Mouse (Mus musculus) thymus, adult 2 months (tissue): ENCODE data around the gene Msantd3. TPM values are rescaled to one million over a fixed set of nuclear protein-coding genes. Genes with fewer than 3 reads are reported as not detected.

Source experiments
- DNase-seq: peaks from one replicate; pipeline ENCODE4 v3.0.0; 2021
- H3K27ac ChIP-seq: fragments of 200-500 bp; 2 replicates; pipeline ENCODE4 v1.5.1; 2012; ENCODE audit warnings: low read length, control low read depth; ENCODE audit not compliant: control insufficient read depth, insufficient read depth
- H3K27me3 ChIP-seq: fragments of 200-500 bp; 2 replicates; pipeline ENCODE4 v1.6.1; 2012; ENCODE audit warnings: mild to moderate bottlenecking, low read length, moderate library complexity, mixed read lengths; ENCODE audit not compliant: control insufficient read depth, insufficient read depth
- H3K36me3 ChIP-seq: fragments of 200-500 bp; 2 replicates; pipeline ENCODE4 v1.6.1; 2012; ENCODE audit warnings: mild to moderate bottlenecking, low read length, moderate library complexity; ENCODE audit not compliant: control insufficient read depth, insufficient read depth
- H3K4me1 ChIP-seq: fragments of 200-500 bp; replicated peaks from 2 replicates; pipeline ENCODE4 v1.6.1; 2012; ENCODE audit warnings: low read length; ENCODE audit not compliant: control insufficient read depth, insufficient read depth
- H3K4me3 ChIP-seq: fragments of 200-500 bp; 2 replicates; pipeline ENCODE4 v1.5.1; 2012; ENCODE audit warnings: mild to moderate bottlenecking, low read length, control low read depth, moderate library complexity; ENCODE audit not compliant: control insufficient read depth, insufficient read depth
- CTCF ChIP-seq: fragments of 200-500 bp; IDR thresholded peaks from 2 replicates; pipeline ENCODE4 v1.5.1; 2012; ENCODE audit warnings: mild to moderate bottlenecking, control low read depth, low read length, moderate library complexity, borderline replicate concordance; ENCODE audit not compliant: control insufficient read depth, poor library complexity, insufficient read depth; ENCODE audit errors: extremely low read depth
- POLR2A ChIP-seq: fragments of 200-500 bp; IDR thresholded peaks from 2 replicates; pipeline ENCODE4 v1.6.1; 2012; ENCODE audit warnings: mild to moderate bottlenecking, low read length, control low read depth, moderate library complexity; ENCODE audit not compliant: control insufficient read depth, poor library complexity, insufficient read depth; ENCODE audit errors: extremely low read depth
- WGBS: fragments of 180-500 bp; shearing (Covaris S2); methylation state at CpG from one replicate; pipeline ENCODE4 v1.1.7; 2018; 5-methylcytosine and 5-hydroxymethylcytosine counted together
- polyA plus RNA-seq: library from polyadenylated mRNA; depleted of rRNA; stranded (reverse); fragments of >200 nt; gene quantifications from 2 replicates; pipeline ENCODE4 v1.2.3, GENCODE M21; 2012

Msantd3 gene
- polyA plus RNA-seq, 1 experiment = 1.2 TPM

GRCm38 (mm10) chr4:48536275-48536674 is 3.5 kb upstream of the Msantd3 start:
- 94% methylated on average over 5 of the region's 5 CpGs for WGBS
- Histone ChIP-seq H3K4me1 (peaks cover 9% of the 10 kb centered on the region), H3K27ac (no peak overlapping the region), H3K36me3 (no peaks in the 10 kb centered on the region), H3K27me3 (no peaks in the 10 kb centered on the region; the same call in 1 of the 2 replicates), H3K4me3 (no peak overlapping the region)
- DNase-seq = no peak
- no peak for TF ChIP-seq POLR2A
- no peak for TF ChIP-seq CTCF

- Histone ChIP-seq H3K27ac (no peak overlapping the region), H3K27me3 (no peaks in the 10 kb centered on the region; the same call in 1 of the 2 replicates), H3K4me1 (peaks cover 9% of the 10 kb centered on the region), H3K36me3 (no peaks in the 10 kb centered on the region), H3K4me3 (no peak overlapping the region)
- no peak for TF ChIP-seq POLR2A
- TF ChIP-seq CTCF = no peak
- no peak for DNase-seq
- 99% methylated on average over 5 of the region's 5 CpGs for WGBS
Measured at GRCm38 (mm10) chr4:48537024-48537423, 2.7 kb upstream of the Msantd3 start.

GRCm38 (mm10) chr4:48538581-48538980 is 1.2 kb upstream of the Msantd3 start:
- Histone ChIP-seq H3K36me3 (no peaks in the 10 kb centered on the region), H3K27me3 (no peaks in the 10 kb centered on the region; the same call in 1 of the 2 replicates), H3K4me3 (no peak overlapping the region), H3K27ac (no peak overlapping the region), H3K4me1 (peaks cover 9% of the 10 kb centered on the region)
- no peak for DNase-seq
- 95% methylated on average over 2 of the region's 2 CpGs for WGBS
- TF ChIP-seq POLR2A = no peak
- TF ChIP-seq CTCF = no peak

- H3K4me3 ChIP-seq = peak overlapping the region; percentile 36
- no peak for TF ChIP-seq CTCF
- TF ChIP-seq POLR2A = no peak
- peak; percentile 3 for DNase-seq
- no peaks in the 10 kb centered on the region for H3K36me3 ChIP-seq
- no peak overlapping the region for H3K27ac ChIP-seq
- WGBS = 15% methylated on average over 50 of the region's 50 CpGs
- H3K27me3 ChIP-seq = no peaks in the 10 kb centered on the region; the same call in 1 of the 2 replicates
- peaks cover 9% of the 10 kb centered on the region for H3K4me1 ChIP-seq
Measured at GRCm38 (mm10) chr4:48540576-48541111, 909 bp downstream of the Msantd3 start.

GRCm38 (mm10) chr4:48541526-48542250 is 2.0 kb downstream of the Msantd3 start:
- Histone ChIP-seq H3K4me3 (no peak overlapping the region), H3K36me3 (no peaks in the 10 kb centered on the region), H3K27me3 (no peaks in the 10 kb centered on the region; the same call in 1 of the 2 replicates), H3K27ac (no peak overlapping the region), H3K4me1 (peaks cover 9% of the 10 kb centered on the region)
- TF ChIP-seq CTCF (no peak), POLR2A (no peak)
- no peak for DNase-seq
- WGBS = 92% methylated on average over 15 of the region's 15 CpGs

GRCm38 (mm10) chr4:48542351-48542750 is 2.6 kb downstream of the Msantd3 start:
- WGBS = 87% methylated on average over 5 of the region's 5 CpGs
- peaks cover 9% of the 10 kb centered on the region for H3K4me1 ChIP-seq
- TF ChIP-seq POLR2A = no peak
- TF ChIP-seq CTCF = no peak

More at GRCm38 (mm10) chr4:48542351-48542750, 2.6 kb downstream of the Msantd3 start:
- DNase-seq = no peak
- H3K4me3 ChIP-seq = no peak overlapping the region
- no peaks in the 10 kb centered on the region; the same call in 1 of the 2 replicates for H3K27me3 ChIP-seq
- no peak overlapping the region for H3K27ac ChIP-seq
- no peaks in the 10 kb centered on the region for H3K36me3 ChIP-seq
